8 mouse cellular contexts compared by ENCODE assay signal in the genomic region with DNA sequence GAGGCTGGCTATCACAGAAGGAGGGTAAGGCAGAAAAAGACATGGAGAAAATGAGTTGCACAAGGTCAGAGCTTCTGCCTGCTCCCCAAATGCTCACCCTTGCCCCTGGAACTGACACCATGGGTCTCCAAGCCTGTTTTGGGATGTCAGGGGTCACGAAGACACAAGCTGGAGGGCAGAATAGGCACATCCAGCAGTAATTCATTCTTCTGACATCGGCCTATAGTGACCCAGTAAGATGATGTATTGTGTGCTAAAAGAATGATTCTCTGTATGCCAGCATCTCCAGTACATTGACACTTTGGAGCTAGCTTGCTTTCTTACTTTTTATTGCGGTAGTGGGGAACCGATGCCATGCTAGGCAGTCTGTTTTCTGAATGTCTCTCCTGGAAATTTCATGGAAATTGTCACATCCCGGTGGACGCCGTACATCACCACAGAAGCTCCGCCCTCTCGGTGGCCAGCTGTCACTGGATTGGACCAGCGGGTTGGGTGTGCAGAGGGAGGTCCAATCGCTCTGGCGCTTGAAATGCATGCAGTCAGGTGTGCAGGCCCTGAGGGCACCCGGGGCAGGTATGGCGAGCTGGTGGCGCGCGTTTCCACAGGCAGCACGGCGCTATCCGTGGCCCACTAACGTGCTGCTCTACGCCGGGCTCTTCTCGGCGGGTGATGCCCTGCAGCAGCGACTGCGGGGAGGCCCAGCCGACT. TPM values are rescaled to one million over a fixed set of nuclear protein-coding genes. Genes with fewer than 3 reads are reported as not detected.
DNase-seq lines count a peak whose midpoint lies in the region; ATAC-seq and TF ChIP-seq lines count a peak whose summit lies in the region.

No protein-coding gene starts in this region.

- TF ChIP-seq CTCF in intestine, postnatal 0 days (IDR thresholded peaks at IDR 0.05; ENCODE audit: low read depth): no peak
- TF ChIP-seq CTCF in thymus, adult 2 months (IDR thresholded peaks at IDR 0.05; ENCODE audit: borderline replicate concordance, control insufficient read depth, extremely low read depth, insufficient read depth, low read length, poor library complexity): no peak

- H3K27me3 ChIP-seq in intestine, postnatal 0 days (replicated peaks; ENCODE audit: control insufficient read depth, insufficient read depth, low read length): no peaks in the 10 kb centered on the region
- no peaks in the 10 kb centered on the region; the same call in 1 of the 2 replicates for H3K27me3 ChIP-seq in thymus, adult 2 months (ENCODE audit: control insufficient read depth, insufficient read depth, low read length)

- peak; percentile 62 for DNase-seq in adrenal gland, adult 8-10 months
- peak; percentile 47 to 65 for DNase-seq in cerebellum, postnatal 4 days (ENCODE audit: low spot score in 2 of 2)
- DNase-seq in frontal cortex, postnatal 36 days (ENCODE audit: low spot score in 2 of 2): peak; percentile 78 to 85
- peak; percentile 62 to 88 for DNase-seq in left cerebral cortex, adult 9 months (ENCODE audit: low spot score in 2 of 2)
- DNase-seq in lung, postnatal 36 days: peak; percentile 81
- peak; percentile 87 for DNase-seq in right cerebral cortex, postnatal 25 days
- no peak for DNase-seq in thymus, adult 2 months

- H3K9me3 ChIP-seq in intestine, postnatal 0 days (ENCODE audit: control insufficient read depth): no peaks in the 10 kb centered on the region

- TF ChIP-seq POLR2A in thymus, adult 2 months (IDR thresholded peaks at IDR 0.05; ENCODE audit: control insufficient read depth, extremely low read depth, insufficient read depth, low read length, poor library complexity): no peak

- no peak overlapping the region for H3K27ac ChIP-seq in intestine, postnatal 0 days (ENCODE audit: low read depth, low read length)
- H3K27ac ChIP-seq in thymus, adult 2 months (ENCODE audit: control insufficient read depth, insufficient read depth, low read length): no peak overlapping the region

- H3K36me3 ChIP-seq in intestine, postnatal 0 days (ENCODE audit: control insufficient read depth, insufficient read depth): no peaks in the 10 kb centered on the region
- H3K36me3 ChIP-seq in thymus, adult 2 months (ENCODE audit: control insufficient read depth, insufficient read depth, low read length): no peaks in the 10 kb centered on the region

- H3K4me2 ChIP-seq in intestine, postnatal 0 days (replicated peaks; ENCODE audit: low read depth): peak overlapping the region; percentile 94

- H3K4me3 ChIP-seq in intestine, postnatal 0 days (ENCODE audit: low read depth, low read length): peak overlapping the region; percentile 54
- no peak overlapping the region for H3K4me3 ChIP-seq in thymus, adult 2 months (ENCODE audit: control insufficient read depth, insufficient read depth, low read length)

- WGBS in intestine, postnatal 0 days: 5% methylated on average over 28 of the region's 28 CpGs
- WGBS in thymus, adult 2 months: 14% methylated on average over 28 of the region's 28 CpGs

- H3K4me1 ChIP-seq in intestine, postnatal 0 days (replicated peaks; ENCODE audit: control insufficient read depth, insufficient read depth, low read length): no peaks in the 10 kb centered on the region
- H3K4me1 ChIP-seq in thymus, adult 2 months (replicated peaks; ENCODE audit: control insufficient read depth, insufficient read depth, low read length): no peaks in the 10 kb centered on the region

- peak overlapping the region; percentile 54; the same call in 1 of the 2 replicates for H3K9ac ChIP-seq in intestine, postnatal 0 days (ENCODE audit: low read depth, low read length)

- ATAC-seq in intestine, postnatal 0 days: peak; percentile 98

RNA-seq across cellular contexts. Expression of gene Mpv17l, which starts 37.3 kb away (rescaled TPM):
- total RNA-seq in adrenal gland, adult 8-10 months (2022): 10 to 100 TPM; 12.4 to 21.4 (median 16.7) TPM
- 5.2 and 8.6 TPM in 2 replicates for polyA plus RNA-seq in intestine, postnatal 0 days (2015; fragmentation: Nextera tagmentation; extraction: Ambion mirVana)
- 1.2 and 1.4 TPM in 2 replicates for polyA plus RNA-seq in thymus, adult 2 months (2012; rRNA removed)

RNA-seq across cellular contexts. Expression of gene Pdxdc1, which starts 37.4 kb away (rescaled TPM):
- 100 to 1,000 TPM in 1 of 4 experiments, 10 to 100 TPM in 3; 86.7 to 107 (median 95.7) TPM for total RNA-seq in adrenal gland, adult 8-10 months (2022)
- 59.5 and 61.1 TPM in 2 replicates for polyA plus RNA-seq in intestine, postnatal 0 days (2015; fragmentation: Nextera tagmentation; extraction: Ambion mirVana)
- polyA plus RNA-seq in thymus, adult 2 months (2012; rRNA removed): 58.0 and 77.2 TPM in 2 replicates

RNA-seq across cellular contexts. Expression of gene 2900011O08Rik, which starts 46.1 kb away (rescaled TPM):
- total RNA-seq in adrenal gland, adult 8-10 months (2022): 1 to 10 TPM; 1.2 to 4.5 (median 2.6) TPM
- 0.85 and 2.0 TPM in 2 replicates for polyA plus RNA-seq in intestine, postnatal 0 days (2015; fragmentation: Nextera tagmentation; extraction: Ambion mirVana)
- 0.17 and 0.38 TPM in 2 replicates for polyA plus RNA-seq in thymus, adult 2 months (2012; rRNA removed)

RNA-seq across cellular contexts. Expression of gene Ifitm7, which starts 46.4 kb away (rescaled TPM):
- under 1 TPM in 2 of 4 experiments, not detected in 2; 0.75 to 0.83 TPM for total RNA-seq in adrenal gland, adult 8-10 months (2022)
- polyA plus RNA-seq in intestine, postnatal 0 days (2015; fragmentation: Nextera tagmentation; extraction: Ambion mirVana): not detected in 2 replicates
- polyA plus RNA-seq in thymus, adult 2 months (2012; rRNA removed): not detected in 2 replicates
